Mouse (Mus musculus) left cerebral cortex, adult 2 months (tissue): ENCODE data around the gene Klhl6. TPM values are rescaled to one million over a fixed set of nuclear protein-coding genes. Genes with fewer than 3 reads are reported as not detected.
A peak's percentile ranks its signal among the peaks of the same experiment; 100 is the strongest.
"Not testable (repeated sequence)": the region's sequence is repeated elsewhere in the genome, so short reads cannot be mapped to it uniquely, and the experiment has no call there.

ENCODE experiments used
- DNase-seq, 2 experiments: peaks; one replicate each; pipeline ENCODE4 v3.0.0; 2021 to 2022; ENCODE audit warnings: low spot score in 2 of 2, mixed read lengths in 1 of 2; ENCODE audit errors: extremely low spot score in 1 of 2
- H3K27ac ChIP-seq: fragments of 200-600 bp; 2 replicates; pipeline ENCODE4 v1.8.1; 2022
- H3K4me3 ChIP-seq: fragments of 200-600 bp; 2 replicates; pipeline ENCODE4 v1.8.1; 2022
- CTCF ChIP-seq: fragments of 200-600 bp; IDR thresholded peaks from 2 replicates; pipeline ENCODE4 v1.8.1; 2022; ENCODE audit warnings: antibody characterized with exemption, mild to moderate bottlenecking, moderate library complexity
- intact Hi-C: fragments of 180-260 bp; cut with DNase I; formaldehyde crosslinking; loops from one replicate; pipeline ENCODE4 v1.15.1; 2025
- long read RNA-seq, 2 experiments: library from polyadenylated mRNA; stranded (forward); transcript quantifications; one replicate each; pipeline ENCODE4 v2.0.0; 2021; ENCODE audit warnings: borderline mapping rate in 2 of 2
- total RNA-seq, 2 experiments: library from RNA; stranded (reverse); gene quantifications; 2 replicates each; pipeline ENCODE4 v1.2.3; 2021

Gene Klhl6
- 1 to 10 TPM in 1 of 2 experiments, under 1 TPM in 1; 0.79 to 1.2 TPM for total RNA-seq
- long read RNA-seq, experiment 1, partial matches to known transcripts, result 1 of 5 reads
- long read RNA-seq, experiment 1, other reads (novel, unspliced or antisense), result 4 of 5 reads
- long read RNA-seq, experiment 2, result 0 reads

DNA sequence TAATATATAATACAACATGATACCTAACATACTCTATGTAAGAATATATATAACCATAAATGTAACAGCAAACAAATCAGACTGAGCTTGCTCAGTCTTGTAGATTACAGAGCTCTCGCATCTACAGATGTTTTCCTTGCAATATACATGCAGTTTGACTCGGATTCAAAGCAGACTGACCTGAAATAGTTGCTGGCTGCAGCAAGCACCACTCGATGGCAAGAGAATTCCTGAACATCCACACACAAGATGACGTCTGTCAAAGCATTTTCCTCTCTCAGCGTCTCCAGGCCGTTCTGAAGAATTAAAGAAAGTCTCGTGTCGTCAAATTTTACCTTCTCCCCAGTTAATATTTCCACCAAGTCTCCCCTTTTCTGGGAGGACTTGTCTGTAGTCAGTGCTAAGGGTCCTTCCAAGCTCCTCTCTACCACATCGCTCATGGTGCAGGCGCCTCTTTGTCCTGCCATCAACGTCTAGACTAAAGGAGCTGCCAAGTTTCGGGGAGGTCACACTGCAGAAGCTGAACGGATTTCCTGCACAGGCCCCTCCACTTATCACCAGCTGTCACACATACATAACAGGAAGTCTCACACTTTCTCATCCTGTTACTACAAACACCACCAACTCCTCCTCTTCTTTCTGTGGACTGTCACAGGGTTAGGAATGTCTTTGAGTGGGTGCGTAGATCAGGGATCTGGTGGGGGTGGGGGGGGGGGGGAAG is at the start of gene Klhl6:
Gene Klhl6, minus strand, starts transcription at position 501 of the 721 bp plus-strand sequence.
- H3K4me3 ChIP-seq, result peak within 1 kb of the TSS; percentile 7
- H3K27ac ChIP-seq, result peak within 1 kb of the TSS; percentile 19; the same call in 1 of the 2 replicates
- intact Hi-C loops, result no loop called here

DNA sequence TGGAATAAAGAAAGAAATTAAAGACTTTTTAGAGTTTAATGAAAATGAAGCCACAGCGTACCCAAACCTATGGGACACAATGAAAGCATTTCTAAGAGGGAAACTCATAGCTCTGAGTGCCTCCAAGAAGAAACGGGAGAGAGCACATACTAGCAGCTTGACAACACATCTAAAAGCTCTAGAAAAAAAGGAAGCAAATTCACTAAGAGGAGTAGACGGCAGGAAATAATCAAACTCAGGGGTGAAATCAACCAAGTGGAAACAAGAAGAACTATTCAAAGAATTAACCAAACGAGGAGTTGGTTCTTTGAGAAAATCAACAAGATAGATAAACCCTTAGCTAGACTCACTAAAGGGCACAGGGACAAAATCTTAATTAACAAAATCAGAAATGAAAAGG is 44.4 kb upstream of the Klhl6 start:
- DNase-seq, H3K27ac ChIP-seq, intact Hi-C loops, H3K4me3 ChIP-seq: not testable (repeated sequence)

More for the DNA sequence above, at the start of gene Klhl6:
- TF ChIP-seq CTCF, result no peak
- DNase-seq, result no peak

DNA sequence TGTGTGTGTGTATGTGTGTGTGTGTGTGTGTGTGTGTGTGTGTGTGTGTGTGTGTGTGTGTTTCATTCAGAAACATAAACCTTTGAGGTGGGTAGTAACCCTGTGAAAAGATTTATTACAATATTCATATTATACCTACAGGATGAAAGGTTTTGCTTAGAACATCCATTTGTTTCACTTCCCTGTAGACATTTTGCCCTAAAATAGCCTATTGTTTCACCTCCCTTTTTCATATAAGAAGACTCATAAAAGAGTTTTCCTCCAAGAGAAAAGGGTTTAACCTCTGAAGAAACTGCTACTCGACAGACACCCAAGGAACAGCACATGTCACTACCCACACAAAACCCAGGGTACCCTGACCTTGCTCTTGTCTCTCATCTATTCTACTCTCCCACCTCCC is 40.0 kb upstream of the Klhl6 start:
- no peak for DNase-seq
- intact Hi-C loops, result no loop called here
- no peak overlapping the region for H3K4me3 ChIP-seq
- no peak overlapping the region for H3K27ac ChIP-seq
- no peak for TF ChIP-seq CTCF

DNA sequence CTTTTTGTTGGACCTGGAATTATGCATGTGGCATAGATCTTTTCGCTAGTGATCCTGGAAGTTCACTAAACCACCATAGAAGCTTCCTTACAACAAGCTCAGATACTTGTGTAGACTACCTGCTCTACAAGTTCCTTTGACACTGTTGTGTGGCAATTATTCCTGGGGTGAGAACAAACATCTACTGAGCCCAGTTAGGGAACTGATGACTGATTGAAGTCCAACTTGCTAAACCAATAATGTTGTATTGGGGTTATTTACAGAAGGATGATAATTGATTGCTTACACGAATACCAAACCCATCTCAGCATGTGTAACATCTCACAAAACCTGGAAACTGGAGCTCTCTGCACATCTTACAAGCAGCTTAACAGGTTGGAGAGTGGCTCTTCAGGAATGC is 39.0 kb upstream of the Klhl6 start:
- intact Hi-C loops, result no loop called here
- TF ChIP-seq CTCF, result no peak
- Histone ChIP-seq H3K4me3 (no peak overlapping the region), H3K27ac (no peak overlapping the region)
- no peak for DNase-seq

DNA sequence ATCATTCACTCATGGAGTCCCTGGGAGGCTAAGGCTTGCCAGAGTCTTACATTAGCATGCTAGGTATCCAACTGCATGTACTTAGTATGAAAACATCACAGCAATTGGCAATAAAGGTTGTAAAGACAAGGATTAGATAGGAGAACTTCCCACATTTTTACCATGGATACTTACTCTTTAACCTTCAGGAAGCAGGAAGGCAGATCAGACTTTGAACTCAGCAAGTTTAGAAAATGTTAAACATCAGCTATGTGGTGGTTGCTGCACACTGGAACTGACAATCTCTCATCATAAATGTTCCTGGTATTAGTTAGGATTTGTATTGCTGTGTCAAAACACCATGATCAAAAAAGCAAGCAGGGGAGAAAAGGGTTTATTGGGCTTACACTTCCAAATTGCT is 29.8 kb upstream of the Klhl6 start:
- Histone ChIP-seq H3K4me3 (no peak overlapping the region), H3K27ac (no peak overlapping the region)
- TF ChIP-seq CTCF, result no peak
- no peak for DNase-seq
- intact Hi-C loops, result no loop called here

DNA sequence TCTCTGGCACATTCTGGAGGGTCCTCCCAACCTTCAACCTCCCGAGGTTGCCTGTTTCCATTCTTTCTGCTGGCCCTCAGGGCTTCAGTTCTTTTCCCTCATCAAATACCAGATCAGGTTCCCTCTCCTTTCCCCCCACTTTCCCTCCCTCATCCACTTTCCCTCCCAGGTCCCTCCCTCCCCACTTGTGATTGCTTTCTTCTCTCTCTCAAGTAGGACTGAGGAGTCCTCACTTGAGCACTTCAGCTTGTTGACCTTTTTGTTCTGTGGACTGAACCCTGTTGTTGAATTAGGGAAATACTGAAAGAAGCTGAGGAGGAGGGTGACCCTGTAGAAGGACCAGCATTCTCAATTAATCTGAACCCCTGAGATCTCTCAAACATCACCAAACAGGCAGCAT is 23.2 kb upstream of the Klhl6 start:
- intact Hi-C loops, result no loop called here
- DNase-seq, result no peak
- no peak for TF ChIP-seq CTCF
- no peak overlapping the region for H3K4me3 ChIP-seq
- no peak overlapping the region for H3K27ac ChIP-seq

DNA sequence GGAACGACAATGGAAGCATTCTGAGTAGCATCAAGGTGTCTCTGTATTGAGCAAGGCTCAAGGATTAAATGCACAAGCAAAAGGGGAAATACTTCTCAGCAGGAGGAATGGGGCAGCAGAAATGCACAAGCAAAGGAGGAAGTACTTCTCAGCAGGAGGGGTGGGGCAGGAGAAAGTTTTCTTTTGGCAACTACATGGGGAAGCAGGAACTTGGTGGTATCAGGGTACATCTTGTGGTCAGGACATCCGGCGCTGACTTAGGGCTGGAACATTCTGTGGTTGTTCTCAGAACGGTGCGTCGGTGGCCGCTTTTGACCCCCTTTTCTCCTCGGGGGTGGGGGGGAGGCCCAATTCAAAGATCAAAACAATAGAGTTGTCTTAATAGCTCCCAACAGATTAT is 17.4 kb upstream of the Klhl6 start:
- H3K4me3 ChIP-seq, DNase-seq, intact Hi-C loops, H3K27ac ChIP-seq: not testable (repeated sequence)

DNA sequence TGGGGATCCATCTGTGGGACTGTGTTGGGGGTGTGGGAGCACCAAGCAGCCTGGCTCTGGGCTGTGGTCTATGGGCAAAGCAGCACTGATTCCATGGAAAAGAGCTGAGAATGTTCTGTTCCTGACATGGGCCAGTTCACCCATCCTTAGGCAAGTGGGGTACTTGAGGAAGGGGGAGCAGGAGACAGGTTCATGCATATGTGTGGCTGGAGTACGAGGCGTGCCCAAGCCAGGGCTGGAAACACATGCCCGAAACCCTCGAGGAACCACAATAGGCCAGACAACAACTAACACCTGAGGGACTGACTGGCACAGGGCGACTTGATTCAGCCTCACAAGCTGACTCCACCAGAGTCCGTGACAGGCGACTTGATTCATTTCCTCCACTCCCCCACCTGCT is 14.8 kb upstream of the Klhl6 start:
- no peak for TF ChIP-seq CTCF
- DNase-seq, result no peak
- Histone ChIP-seq H3K27ac (no peak overlapping the region), H3K4me3 (no peak overlapping the region)
- intact Hi-C loops, result no loop called here

DNA sequence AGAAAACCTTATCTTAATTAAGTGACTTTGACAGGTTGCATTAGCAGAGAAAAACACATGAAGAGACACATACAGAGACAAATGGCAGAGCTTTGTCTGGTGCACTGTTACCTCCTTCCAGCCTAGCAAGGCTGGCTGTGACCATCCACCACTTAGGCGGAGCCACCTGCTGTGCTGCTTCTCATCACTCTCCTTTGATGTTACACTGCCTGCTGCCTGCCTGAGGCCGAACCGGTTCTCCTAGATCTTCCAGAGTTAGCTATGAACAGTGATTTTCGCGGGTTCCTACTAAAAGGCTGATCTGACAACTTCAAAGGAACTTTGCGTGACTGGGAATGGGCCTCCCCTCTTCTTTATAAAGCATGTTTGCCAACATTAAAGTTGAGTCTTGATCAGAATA is 14.1 kb upstream of the Klhl6 start:
- intact Hi-C loops, DNase-seq, H3K27ac ChIP-seq, H3K4me3 ChIP-seq: not testable (repeated sequence)

DNA sequence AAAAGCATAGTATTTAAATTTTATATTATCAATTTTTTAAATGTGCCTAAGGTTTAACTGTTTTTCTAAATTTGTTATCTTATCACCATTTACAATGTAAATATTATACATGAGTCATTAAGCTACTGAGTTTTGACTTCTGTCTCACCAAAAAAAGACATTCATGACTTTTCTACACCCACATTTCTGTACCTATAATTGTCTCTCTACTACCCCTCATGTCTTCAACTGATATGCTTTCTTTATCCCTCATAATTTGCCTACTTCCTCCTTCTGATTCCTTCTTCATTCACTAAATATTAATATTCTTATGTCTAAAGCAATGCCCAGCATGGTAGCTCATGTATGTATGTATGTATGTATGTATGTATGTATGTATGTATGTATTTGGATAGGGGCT is 13.0 kb upstream of the Klhl6 start:
- TF ChIP-seq CTCF, result no peak
- intact Hi-C loops, result no loop called here
- Histone ChIP-seq H3K27ac (no peak overlapping the region), H3K4me3 (no peak overlapping the region)
- DNase-seq, result no peak

DNA sequence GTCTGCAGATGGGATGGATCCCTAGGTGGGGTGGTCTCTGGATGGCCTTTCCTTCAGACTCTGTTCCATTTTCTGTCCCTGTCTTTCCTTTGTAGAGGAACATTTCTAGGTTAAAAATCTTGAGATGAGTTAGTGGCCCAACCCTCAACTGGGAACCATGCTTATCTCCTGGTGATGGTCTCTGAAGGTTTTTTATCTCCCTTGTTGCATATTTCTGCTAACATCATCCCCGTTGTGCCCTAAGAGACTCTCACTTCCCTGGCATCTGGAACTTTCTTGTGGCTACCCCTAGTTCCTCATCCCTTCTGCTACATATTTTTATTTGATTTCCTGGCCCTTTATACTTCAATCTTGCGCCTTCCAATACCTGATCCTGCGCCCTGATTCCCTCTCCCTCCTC is 10.4 kb upstream of the Klhl6 start:
- DNase-seq, result no peak
- no peak overlapping the region for H3K27ac ChIP-seq
- intact Hi-C loops, result no loop called here
- TF ChIP-seq CTCF, result no peak
- H3K4me3 ChIP-seq, result no peak overlapping the region

DNA sequence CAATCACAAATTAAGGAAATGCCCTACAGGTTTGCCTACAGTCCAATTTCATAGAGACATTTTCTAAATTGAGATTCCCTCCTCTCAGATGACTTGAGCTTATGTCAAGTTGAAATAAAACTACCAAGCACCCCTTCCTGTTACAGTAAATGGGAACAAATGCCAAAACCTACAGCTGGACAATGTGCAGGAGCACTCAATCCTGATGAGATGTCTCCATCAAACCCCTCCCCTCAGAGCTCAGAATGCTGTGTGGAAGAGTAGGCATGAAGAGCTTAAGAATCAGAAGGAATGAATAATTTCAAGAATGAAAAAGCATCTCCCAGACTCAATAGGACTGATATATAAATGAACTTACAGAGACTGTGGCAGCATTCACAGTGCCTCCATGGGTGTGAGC is 7.7 kb upstream of the Klhl6 start:
- H3K4me3 ChIP-seq, result no peak overlapping the region
- intact Hi-C loops, result no loop called here
- no peak overlapping the region for H3K27ac ChIP-seq
- DNase-seq, result no peak
- no peak for TF ChIP-seq CTCF

DNA sequence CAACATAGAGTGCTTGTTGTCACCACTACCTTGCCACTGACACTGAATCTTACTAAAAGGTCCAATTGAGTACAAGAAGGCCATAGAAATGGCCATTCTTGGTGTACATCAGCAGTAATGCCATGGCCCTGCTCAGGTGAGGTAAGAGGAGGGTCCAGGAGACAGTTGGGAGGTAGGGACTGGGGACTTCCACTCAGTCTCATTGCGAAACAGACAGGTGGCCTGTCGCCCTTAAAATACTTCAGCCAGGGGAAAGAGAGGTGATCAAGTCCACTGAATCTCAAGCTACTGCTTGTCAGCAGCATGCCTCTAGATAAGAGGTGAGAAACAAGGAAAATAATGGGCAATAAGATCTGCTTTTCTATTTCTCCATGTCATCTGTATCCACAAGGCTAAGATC is 4.8 kb upstream of the Klhl6 start:
- DNase-seq, result no peak
- intact Hi-C loops, result no loop called here
- no peak for TF ChIP-seq CTCF
- no peak overlapping the region for H3K4me3 ChIP-seq
- H3K27ac ChIP-seq, result no peak overlapping the region
